ENCODE assay signal across 16 mouse cellular contexts in genomic region chr7:19752652-19753051, GRCm38 (mm10). TPM values are rescaled to one million over a fixed set of nuclear protein-coding genes. Genes with fewer than 3 reads are reported as not detected.
DNase-seq lines count a peak whose midpoint lies in the region; ATAC-seq and TF ChIP-seq lines count a peak whose summit lies in the region.
"Had no signal": no experiment of that assay in that cellular context is flagged by ENCODE, and none has a peak within 500 bp of the region (broad histone marks: within the 10 kb centered on the region; RNA-seq: fewer than 3 reads in every experiment).

No protein-coding gene starts in this region.

- no peak overlapping the region for H3K9ac ChIP-seq in hindbrain, postnatal 0 days (replicated peaks; ENCODE audit: low read length)
- H3K9ac ChIP-seq in ES-Bruce4 (ENCODE audit: low read depth, poor library complexity, severe bottlenecking) = no peak overlapping the region
- H3K9ac ChIP-seq: heart, embryonic 13.5 days; limb, embryonic 12.5 days had no signal

- TF ChIP-seq EP300 in ES-Bruce4 (IDR thresholded peaks at IDR 0.05; ENCODE audit: insufficient read depth, low read depth, low read length) = no peak

- no peaks in the 10 kb centered on the region for H3K36me3 ChIP-seq in hindbrain, postnatal 0 days (ENCODE audit: insufficient read depth, low read length)
- no peaks in the 10 kb centered on the region for H3K36me3 ChIP-seq in hindbrain, embryonic 10.5 days
- H3K36me3 ChIP-seq in ES-Bruce4 (ENCODE audit: control insufficient read depth, insufficient read depth, low read length, poor library complexity, severe bottlenecking) = 0 out of 2 replicates have a peak, but pooled peaks cover 2% of the 10 kb centered on the region

- H3K27ac ChIP-seq in hindbrain, postnatal 0 days = no peak overlapping the region
- no peak overlapping the region for H3K27ac ChIP-seq in hindbrain, embryonic 10.5 days
- peak overlapping the region; percentile 28; the same call in 1 of the 2 replicates for H3K27ac ChIP-seq in ES-Bruce4 (ENCODE audit: insufficient read depth, low read length)
- H3K27ac ChIP-seq: limb, embryonic 12.5 days had no signal

- TF ChIP-seq CTCF in hindbrain, postnatal 0 days (IDR thresholded peaks at IDR 0.05; ENCODE audit: low read depth) = peak; percentile 43
- TF ChIP-seq CTCF in ES-Bruce4 (IDR thresholded peaks at IDR 0.05; ENCODE audit: low read depth, low read length) = peak; percentile 74
- peak; percentile 66 for TF ChIP-seq CTCF in lung, adult 2 months (IDR thresholded peaks at IDR 0.05; ENCODE audit: insufficient read depth, low read length)

- peaks cover 17% of the 10 kb centered on the region for H3K4me1 ChIP-seq in hindbrain, postnatal 0 days (ENCODE audit: insufficient read depth, low read length)
- peaks cover 38% of the 10 kb centered on the region for H3K4me1 ChIP-seq in hindbrain, embryonic 10.5 days (replicated peaks)
- peaks cover 5% of the 10 kb centered on the region for H3K4me1 ChIP-seq in ES-Bruce4 (ENCODE audit: control insufficient read depth, insufficient read depth, low read length)
- H3K4me1 ChIP-seq in lung, adult 2 months (ENCODE audit: control insufficient read depth, insufficient read depth, low read length) = peaks cover 32% of the 10 kb centered on the region

- TF ChIP-seq POLR2A in ES-Bruce4 (IDR thresholded peaks at IDR 0.05; ENCODE audit: insufficient read depth, low read length) = no peak
- TF ChIP-seq POLR2A in lung, adult 2 months (IDR thresholded peaks at IDR 0.05; ENCODE audit: borderline replicate concordance, extremely low read depth, low read depth, low read length) = no peak

- no peak for DNase-seq in hindbrain, postnatal 0 days (ENCODE audit: low spot score)
- DNase-seq in hindbrain, embryonic 10.5 days (ENCODE audit: low spot score) = no peak
- DNase-seq in 416B (ENCODE audit: low read depth) = peak; percentile 57
- DNase-seq in lung, adult 2 months = peak; percentile 46
- no peak for DNase-seq in ovary, postnatal 10 days (ENCODE audit: low spot score)
- DNase-seq: adrenal gland, postnatal 14 days; cerebellum, adult 8-10 months; right cerebral cortex, adult 18-20 months; thymus, postnatal 36 days had no signal

- H3K9me3 ChIP-seq in hindbrain, postnatal 0 days (ENCODE audit: low read length) = no peaks in the 10 kb centered on the region
- H3K9me3 ChIP-seq in hindbrain, embryonic 10.5 days = no peaks in the 10 kb centered on the region
- H3K9me3 ChIP-seq in ES-Bruce4 (replicated peaks; ENCODE audit: control insufficient read depth, insufficient read depth, low read length, poor library complexity, severe bottlenecking) = no peaks in the 10 kb centered on the region
- H3K9me3 ChIP-seq: heart, embryonic 13.5 days; limb, embryonic 12.5 days had no signal

- H3K27me3 ChIP-seq in hindbrain, postnatal 0 days (ENCODE audit: insufficient read depth, low read length) = no peaks in the 10 kb centered on the region
- H3K27me3 ChIP-seq in hindbrain, embryonic 10.5 days (ENCODE audit: insufficient read depth, poor library complexity, severe bottlenecking) = peaks cover 3% of the 10 kb centered on the region; the same call in 1 of the 2 replicates
- H3K27me3 ChIP-seq in ES-Bruce4 (ENCODE audit: control insufficient read depth, insufficient read depth, low read length, poor library complexity, severe bottlenecking) = no peaks in the 10 kb centered on the region
- H3K27me3 ChIP-seq: heart, embryonic 13.5 days; limb, embryonic 12.5 days had no signal

- H3K4me2 ChIP-seq in hindbrain, postnatal 0 days (ENCODE audit: low read depth, low read length) = no peak overlapping the region
- H3K4me2 ChIP-seq: heart, embryonic 13.5 days; limb, embryonic 12.5 days had no signal

- H3K4me3 ChIP-seq in hindbrain, postnatal 0 days (ENCODE audit: low read length) = no peak overlapping the region
- no peak overlapping the region for H3K4me3 ChIP-seq in hindbrain, embryonic 10.5 days
- no peak overlapping the region for H3K4me3 ChIP-seq in ES-Bruce4 (ENCODE audit: low read depth, low read length)
- no peak overlapping the region for H3K4me3 ChIP-seq in lung, adult 2 months (replicated peaks; ENCODE audit: extremely low read depth, low read depth, low read length)
- H3K4me3 ChIP-seq: erythroblast, embryonic 14.5 days; heart, embryonic 13.5 days; limb, embryonic 12.5 days; megakaryocyte, embryonic 14.5 days had no signal

- WGBS in hindbrain, postnatal 0 days = 75% methylated on average over 8 of the region's 8 CpGs
- WGBS in hindbrain, embryonic 10.5 days = 67% methylated on average over 8 of the region's 8 CpGs
- 82% methylated on average over 8 of the region's 8 CpGs for WGBS in lung, adult 2 months

- no peak for ATAC-seq in hindbrain, postnatal 0 days
- ATAC-seq in inflammation-experienced regulatory T-cells, adult 6 months = no peak

RNA-seq across cellular contexts. Expression of gene Nectin2, which starts 2.4 kb away (rescaled TPM):
- total RNA-seq in hindbrain, postnatal 0 days (2014; rRNA removed) = 68.9 and 76.5 TPM in 2 replicates
- 55.6 and 57.5 TPM in 2 replicates for polyA plus RNA-seq in hindbrain, postnatal 0 days (2015; fragmentation: Nextera tagmentation; extraction: Ambion mirVana)
- 89.0 and 99.8 TPM in 2 replicates for polyA plus RNA-seq in hindbrain, embryonic 10.5 days (2016; fragmentation: Nextera tagmentation; extraction: Ambion mirVana)
- polyA plus RNA-seq in ES-Bruce4 (2011; ENCODE audit: insufficient read depth, insufficient read length, low read depth, missing spikeins) = 86.7 and 97.9 TPM in 2 replicates
- 70.9 and 74.7 TPM in 2 replicates for polyA plus RNA-seq in lung, adult 2 months (2012; rRNA removed)
- polyA plus RNA-seq in inflammation-experienced regulatory T-cells, adult 6 months (2017; shearing (Covaris generic)) = 1 to 10 TPM in 1 of 3 experiments, under 1 TPM in 1, not detected in 1; 0.13 to 1.0 TPM

RNA-seq across cellular contexts. Expression of gene Bcam, which starts 18.2 kb away (rescaled TPM):
- 43.2 and 50.7 TPM in 2 replicates for total RNA-seq in hindbrain, postnatal 0 days (2014; rRNA removed)
- polyA plus RNA-seq in hindbrain, postnatal 0 days (2015; fragmentation: Nextera tagmentation; extraction: Ambion mirVana) = 29.0 and 30.7 TPM in 2 replicates
- polyA plus RNA-seq in hindbrain, embryonic 10.5 days (2016; fragmentation: Nextera tagmentation; extraction: Ambion mirVana) = 46.8 and 57.3 TPM in 2 replicates
- 138 and 154 TPM in 2 replicates for polyA plus RNA-seq in ES-Bruce4 (2011; ENCODE audit: insufficient read depth, insufficient read length, low read depth, missing spikeins)
- polyA plus RNA-seq in lung, adult 2 months (2012; rRNA removed) = 769 and 829 TPM in 2 replicates
- 1 to 10 TPM; 1.1 to 2.3 (median 1.2) TPM for polyA plus RNA-seq in inflammation-experienced regulatory T-cells, adult 6 months (2017; shearing (Covaris generic))
- polyA plus RNA-seq: erythroblast, embryonic 14.5 days had no signal

RNA-seq across cellular contexts. Expression of gene Tomm40, which starts 37.4 kb away (rescaled TPM):
- total RNA-seq in hindbrain, postnatal 0 days (2014; rRNA removed) = 147 and 151 TPM in 2 replicates
- polyA plus RNA-seq in hindbrain, postnatal 0 days (2015; fragmentation: Nextera tagmentation; extraction: Ambion mirVana) = 172 and 173 TPM in 2 replicates
- 209 and 211 TPM in 2 replicates for polyA plus RNA-seq in hindbrain, embryonic 10.5 days (2016; fragmentation: Nextera tagmentation; extraction: Ambion mirVana)
- 68.2 TPM in 2 replicates for polyA plus RNA-seq in ES-Bruce4 (2011; ENCODE audit: insufficient read depth, insufficient read length, low read depth, missing spikeins)
- 46.0 and 51.3 TPM in 2 replicates for polyA plus RNA-seq in lung, adult 2 months (2012; rRNA removed)
- polyA plus RNA-seq in inflammation-experienced regulatory T-cells, adult 6 months (2017; shearing (Covaris generic)) = 10 to 100 TPM in 1 of 3 experiments, 1 to 10 TPM in 2; 7.3 to 10.5 (median 8.0) TPM

RNA-seq across cellular contexts. Expression of gene Cblc, which starts 44.0 kb away (rescaled TPM):
- total RNA-seq in hindbrain, postnatal 0 days (2014; rRNA removed) = not detected in 2 replicates
- 0.46 and 0.55 TPM in 2 replicates for polyA plus RNA-seq in hindbrain, postnatal 0 days (2015; fragmentation: Nextera tagmentation; extraction: Ambion mirVana)
- 1.2 and 1.8 TPM in 2 replicates for polyA plus RNA-seq in hindbrain, embryonic 10.5 days (2016; fragmentation: Nextera tagmentation; extraction: Ambion mirVana)
- polyA plus RNA-seq in ES-Bruce4 (2011; ENCODE audit: insufficient read depth, insufficient read length, low read depth, missing spikeins) = 17.1 and 23.2 TPM in 2 replicates
- polyA plus RNA-seq in lung, adult 2 months (2012; rRNA removed) = 16.1 and 21.9 TPM in 2 replicates
- under 1 TPM in 1 of 3 experiments, not detected in 2; 0.68 TPM for polyA plus RNA-seq in inflammation-experienced regulatory T-cells, adult 6 months (2017; shearing (Covaris generic))
- total RNA-seq: layer of hippocampus, adult 8-10 months had no signal
- polyA plus RNA-seq: erythroblast, embryonic 14.5 days had no signal

RNA-seq across cellular contexts. Expression of gene Apoe, which starts 53.7 kb away (rescaled TPM):
- total RNA-seq in hindbrain, postnatal 0 days (2014; rRNA removed) = 2,123 and 2,525 TPM in 2 replicates
- polyA plus RNA-seq in hindbrain, postnatal 0 days (2015; fragmentation: Nextera tagmentation; extraction: Ambion mirVana) = 3,307 and 3,685 TPM in 2 replicates
- polyA plus RNA-seq in hindbrain, embryonic 10.5 days (2016; fragmentation: Nextera tagmentation; extraction: Ambion mirVana) = 179 and 230 TPM in 2 replicates
- polyA plus RNA-seq in ES-Bruce4 (2011; ENCODE audit: insufficient read depth, insufficient read length, low read depth, missing spikeins) = 1,030 and 1,048 TPM in 2 replicates
- polyA plus RNA-seq in lung, adult 2 months (2012; rRNA removed) = 815 and 1,134 TPM in 2 replicates
- 10 to 100 TPM in 2 of 3 experiments, 1 to 10 TPM in 1; 8.7 to 11.9 (median 10.6) TPM for polyA plus RNA-seq in inflammation-experienced regulatory T-cells, adult 6 months (2017; shearing (Covaris generic))

Comparison
In these comparisons a context has a peak if more than half of its experiments do, and no peak if none do; other contexts are left out.
1. DNase-seq: peak in 416B (single experiment) and lung, adult 2 months (single experiment); none in hindbrain, postnatal 0 days (single experiment), hindbrain, embryonic 10.5 days (single experiment) and ovary, postnatal 10 days (single experiment).
2. RNA of gene Nectin2, which starts 2.4 kb away (polyA plus RNA-seq): 89.0 to 99.8 TPM in hindbrain, embryonic 10.5 days, 86.7 to 97.9 TPM in ES-Bruce4, 70.9 to 74.7 TPM in lung, adult 2 months and 55.6 to 57.5 TPM in hindbrain, postnatal 0 days; 0.13 to 1.0 TPM in inflammation-experienced regulatory T-cells, adult 6 months; every median in the first group is over 10 times any median in the second.
3. Peak in every context shown above with its lines, with median percentiles within 50 percentile points of each other: CTCF ChIP-seq.